Mouse (Mus musculus): ENCODE data around the gene Spag9. TPM values are rescaled to one million over a fixed set of nuclear protein-coding genes. Genes with fewer than 3 reads are reported as not detected.
"Not testable (repeated sequence)": the region's sequence is repeated elsewhere in the genome, so short reads cannot be mapped to it uniquely, and the experiment has no call there.

Gene Spag9
- total and polyA plus RNA-seq, 3 experiments = 23.9 to 155 (median 131) TPM

- H3K4me3 ChIP-seq = no peak overlapping the region
- 39% methylated on average over 1 of the region's 1 CpGs for WGBS
- H3K4me1 ChIP-seq (ENCODE audit: control insufficient read depth, insufficient read depth, low read length) = peaks cover 7% of the 10 kb centered on the region
- no peaks in the 10 kb centered on the region for H3K27me3 ChIP-seq (ENCODE audit: control insufficient read depth, insufficient read depth, low read length)
- DNase-seq = peak in 1 of 2 experiments; percentile 18
- intact Hi-C loops (cut with DNase I) = loop anchor here (2.0 to 5.0 kb wide), 3 partner anchors 15 to 74 kb away; partner anchors contain the start of genes Gm20390, Nme1 and Spag9
- peaks cover 5% of the 10 kb centered on the region for H3K79me2 ChIP-seq (replicated peaks; ENCODE audit: control insufficient read depth, insufficient read depth, low read length)
- peak overlapping the region; percentile 89 for H3K27ac ChIP-seq
- H3K36me3 ChIP-seq (ENCODE audit: control insufficient read depth, insufficient read depth, low read length) = peaks cover 8% of the 10 kb centered on the region
- no peak overlapping the region for H3K9ac ChIP-seq (ENCODE audit: low read depth, low read length)
- TF ChIP-seq POLR2A (IDR thresholded peaks at IDR 0.05; ENCODE audit: insufficient read depth, low read depth, low read length) (no peak), CTCF (IDR thresholded peaks at IDR 0.05) (no peak), EP300 (IDR thresholded peaks at IDR 0.05; ENCODE audit: insufficient read depth, low read depth, low read length) (no peak)
Measured at GRCm38 (mm10) chr11:94041475-94041874, 45.6 kb downstream of the Spag9 start.

- not testable (repeated sequence) for H3K79me2 ChIP-seq (replicated peaks; ENCODE audit: control insufficient read depth, insufficient read depth, low read length); H3K4me1 ChIP-seq (ENCODE audit: control insufficient read depth, insufficient read depth, low read length); H3K4me3 ChIP-seq; H3K27me3 ChIP-seq (ENCODE audit: control insufficient read depth, insufficient read depth, low read length); DNase-seq; H3K9ac ChIP-seq (ENCODE audit: low read depth, low read length)
- H3K36me3 ChIP-seq (ENCODE audit: control insufficient read depth, insufficient read depth, low read length) = peaks cover 12% of the 10 kb centered on the region
- peak overlapping the region; percentile 89 for H3K27ac ChIP-seq
- WGBS = 64% methylated on average over 1 of the region's 1 CpGs
- intact Hi-C loops (cut with DNase I) = loop anchor here (5.0 kb wide), 2 partner anchors 45 to 75 kb away; partner anchors contain the start of genes Gm20390, Nme1 and Spag9
Measured at GRCm38 (mm10) chr11:94042301-94042700, 46.4 kb downstream of the Spag9 start.

GRCm38 (mm10) chr11:94043998-94044985 lies 48.4 kb downstream of the Spag9 start:
- peak overlapping the region; percentile 44 for H3K9ac ChIP-seq (ENCODE audit: low read depth, low read length)
- H3K79me2 ChIP-seq (replicated peaks; ENCODE audit: control insufficient read depth, insufficient read depth, low read length) = peaks cover 3% of the 10 kb centered on the region; the same call in 1 of the 2 replicates
- no peaks in the 10 kb centered on the region for H3K27me3 ChIP-seq (ENCODE audit: control insufficient read depth, insufficient read depth, low read length)
- peak overlapping the region; percentile 49 for H3K4me3 ChIP-seq
- intact Hi-C loops (cut with DNase I) = loop anchor here (5.0 kb wide), 2 partner anchors 47 to 77 kb away; partner anchors contain the start of genes Gm20390, Nme1 and Spag9
- WGBS = 15% methylated on average over 22 of the region's 22 CpGs
- peak overlapping the region; percentile 77 for H3K27ac ChIP-seq
- peak; percentile 53; the same call in 1 of the 2 replicates for TF ChIP-seq POLR2A (IDR thresholded peaks at IDR 0.05; ENCODE audit: insufficient read depth, low read depth, low read length)
- TF ChIP-seq CTCF (IDR thresholded peaks at IDR 0.05) = no peak
- 0 out of 2 replicates have a peak, but pooled peaks have one; percentile 17 for TF ChIP-seq EP300 (IDR thresholded peaks at IDR 0.05; ENCODE audit: insufficient read depth, low read depth, low read length)
- DNase-seq = peak; percentile 73 to 79
- H3K4me1 ChIP-seq (ENCODE audit: control insufficient read depth, insufficient read depth, low read length) = peaks cover 9% of the 10 kb centered on the region
- H3K36me3 ChIP-seq (ENCODE audit: control insufficient read depth, insufficient read depth, low read length) = peaks cover 16% of the 10 kb centered on the region

GRCm38 (mm10) chr11:94045016-94045415 lies 49.1 kb downstream of the Spag9 start:
- no peak for TF ChIP-seq CTCF (IDR thresholded peaks at IDR 0.05)
- TF ChIP-seq POLR2A (IDR thresholded peaks at IDR 0.05; ENCODE audit: insufficient read depth, low read depth, low read length) = no peak
- no peak for TF ChIP-seq EP300 (IDR thresholded peaks at IDR 0.05; ENCODE audit: insufficient read depth, low read depth, low read length)
- peaks cover 9% of the 10 kb centered on the region for H3K4me1 ChIP-seq (ENCODE audit: control insufficient read depth, insufficient read depth, low read length)
- H3K27ac ChIP-seq = peak overlapping the region; percentile 11; the same call in 1 of the 2 replicates
- H3K9ac ChIP-seq (ENCODE audit: low read depth, low read length) = peak overlapping the region; percentile 14; the same call in 1 of the 2 replicates
- H3K79me2 ChIP-seq (replicated peaks; ENCODE audit: control insufficient read depth, insufficient read depth, low read length) = peaks cover 2% of the 10 kb centered on the region; the same call in 1 of the 2 replicates
- peaks cover 16% of the 10 kb centered on the region for H3K36me3 ChIP-seq (ENCODE audit: control insufficient read depth, insufficient read depth, low read length)
- 0 out of 2 replicates have a peak overlapping the region, but pooled peaks have one; percentile 0 for H3K4me3 ChIP-seq
- DNase-seq = no peak
- intact Hi-C loops (cut with DNase I) = no loop called here
- WGBS = 34% methylated on average over 4 of the region's 4 CpGs
- no peaks in the 10 kb centered on the region for H3K27me3 ChIP-seq (ENCODE audit: control insufficient read depth, insufficient read depth, low read length)

- intact Hi-C loops (cut with DNase I) = no loop called here
Measured at GRCm38 (mm10) chr11:94047288-94047687, 51.4 kb downstream of the Spag9 start.

More at GRCm38 (mm10) chr11:94047288-94047687, 51.4 kb downstream of the Spag9 start:
- no peak overlapping the region for H3K4me3 ChIP-seq
- no peaks in the 10 kb centered on the region for H3K27me3 ChIP-seq (ENCODE audit: control insufficient read depth, insufficient read depth, low read length)
- H3K4me1 ChIP-seq (ENCODE audit: control insufficient read depth, insufficient read depth, low read length) = peaks cover 2% of the 10 kb centered on the region
- no peak overlapping the region for H3K9ac ChIP-seq (ENCODE audit: low read depth, low read length)
- peaks cover 15% of the 10 kb centered on the region for H3K36me3 ChIP-seq (ENCODE audit: control insufficient read depth, insufficient read depth, low read length)
- TF ChIP-seq CTCF (IDR thresholded peaks at IDR 0.05) (no peak), EP300 (IDR thresholded peaks at IDR 0.05; ENCODE audit: insufficient read depth, low read depth, low read length) (no peak), POLR2A (IDR thresholded peaks at IDR 0.05; ENCODE audit: insufficient read depth, low read depth, low read length) (no peak)
- H3K27ac ChIP-seq = no peak overlapping the region
- H3K79me2 ChIP-seq (replicated peaks; ENCODE audit: control insufficient read depth, insufficient read depth, low read length) = 0 out of 2 replicates have a peak, but pooled peaks cover 2% of the 10 kb centered on the region
- WGBS = 52% methylated on average over 2 of the region's 2 CpGs
- DNase-seq = no peak

Data from heart, adult 2 months (tissue).